In genomic region chr15:96288836-96289390, GRCm38 (mm10) we compare ENCODE assay signal across 9 mouse cellular contexts. TPM values are rescaled to one million over a fixed set of nuclear protein-coding genes. Genes with fewer than 3 reads are reported as not detected.
DNase-seq lines count a peak whose midpoint lies in the region; ATAC-seq and TF ChIP-seq lines count a peak whose summit lies in the region.
"Had no signal": no experiment of that assay in that cellular context is flagged by ENCODE, and none has a peak within 500 bp of the region (broad histone marks: within the 10 kb centered on the region; RNA-seq: fewer than 3 reads in every experiment).

No protein-coding gene starts in this region.

- no peaks in the 10 kb centered on the region for H3K36me3 ChIP-seq in heart, embryonic 11.5 days (ENCODE audit: control insufficient read depth, insufficient read depth, low read length)
- H3K36me3 ChIP-seq in ES-Bruce4 (ENCODE audit: control insufficient read depth, insufficient read depth, low read length, poor library complexity, severe bottlenecking) = no peaks in the 10 kb centered on the region; the same call in 1 of the 2 replicates
- H3K36me3 ChIP-seq in heart, embryonic 15.5 days = no peaks in the 10 kb centered on the region
- 0 out of 2 replicates have a peak, but pooled peaks cover 3% of the 10 kb centered on the region for H3K36me3 ChIP-seq in midbrain, embryonic 11.5 days (ENCODE audit: control insufficient read depth, insufficient read depth, low read length)

- DNase-seq in heart, adult 11 months = no peak
- peak; percentile 94 for DNase-seq in midbrain, embryonic 11.5 days (ENCODE audit: low spot score, missing footprints)
- DNase-seq in left cerebral cortex, postnatal 14 days (ENCODE audit: low spot score in 2 of 2) = no peak
- DNase-seq in left cerebral cortex, postnatal 36 days (ENCODE audit: low spot score in 2 of 2) = no peak
- DNase-seq in cerebellum, adult 8-10 months = no peak

- TF ChIP-seq EP300 in ES-Bruce4 (IDR thresholded peaks at IDR 0.05; ENCODE audit: insufficient read depth, low read depth, low read length) = no peak

- H3K27me3 ChIP-seq in heart, embryonic 11.5 days (ENCODE audit: control insufficient read depth, insufficient read depth, low read length) = no peaks in the 10 kb centered on the region
- H3K27me3 ChIP-seq in ES-Bruce4 (ENCODE audit: control insufficient read depth, insufficient read depth, low read length, poor library complexity, severe bottlenecking) = no peaks in the 10 kb centered on the region
- no peaks in the 10 kb centered on the region for H3K27me3 ChIP-seq in heart, embryonic 15.5 days
- H3K27me3 ChIP-seq in midbrain, embryonic 11.5 days (ENCODE audit: control insufficient read depth, insufficient read depth, low read length) = no peaks in the 10 kb centered on the region
- H3K27me3 ChIP-seq: Patski had no signal

- H3K4me3 ChIP-seq in heart, embryonic 11.5 days (ENCODE audit: low read depth, low read length) = peak overlapping the region; percentile 82
- H3K4me3 ChIP-seq in ES-Bruce4 (ENCODE audit: low read depth, low read length) = peak overlapping the region; percentile 97
- peak overlapping the region; percentile 92 for H3K4me3 ChIP-seq in heart, embryonic 15.5 days
- peak overlapping the region; percentile 97 for H3K4me3 ChIP-seq in midbrain, embryonic 11.5 days (ENCODE audit: low read depth, low read length)

- H3K9me3 ChIP-seq in heart, embryonic 11.5 days (replicated peaks; ENCODE audit: control insufficient read depth, low read length) = no peaks in the 10 kb centered on the region
- H3K9me3 ChIP-seq in ES-Bruce4 (replicated peaks; ENCODE audit: control insufficient read depth, insufficient read depth, low read length, poor library complexity, severe bottlenecking) = no peaks in the 10 kb centered on the region
- H3K9me3 ChIP-seq in heart, embryonic 15.5 days (replicated peaks) = no peaks in the 10 kb centered on the region
- no peaks in the 10 kb centered on the region for H3K9me3 ChIP-seq in midbrain, embryonic 11.5 days (ENCODE audit: control insufficient read depth, low read length)

- TF ChIP-seq CTCF in ES-Bruce4 (IDR thresholded peaks at IDR 0.05; ENCODE audit: low read depth, low read length) = no peak

- ATAC-seq in heart, embryonic 11.5 days (replicated peaks; ENCODE audit: insufficient number of reproducible peaks, low FRiP score, low TSS enrichment) = no peak
- no peak for ATAC-seq in heart, embryonic 15.5 days (replicated peaks; ENCODE audit: insufficient number of reproducible peaks, insufficient read depth, low FRiP score, low read depth)
- ATAC-seq in midbrain, embryonic 11.5 days (ENCODE audit: low FRiP score) = no peak
- ATAC-seq: Patski had no signal

- 12% methylated on average over 9 of the region's 9 CpGs for WGBS in heart, embryonic 11.5 days (ENCODE audit: insufficient replicate concordance)
- WGBS in heart, embryonic 15.5 days = 8% methylated on average over 9 of the region's 9 CpGs
- 6% methylated on average over 9 of the region's 9 CpGs for WGBS in midbrain, embryonic 11.5 days

- intact Hi-C loops in left cerebral cortex, postnatal 14 days (cut with DNase I) = loop anchor here (10.0 kb wide), 3 partner anchors 264 to 524 kb away; no protein-coding TSS in a partner anchor
- intact Hi-C loops in left cerebral cortex, postnatal 36 days (cut with DNase I) = loop anchor here (5.0 to 10.0 kb wide), 5 partner anchors 122 to 564 kb away; no protein-coding TSS in a partner anchor

- no peak for TF ChIP-seq POLR2A in ES-Bruce4 (IDR thresholded peaks at IDR 0.05; ENCODE audit: insufficient read depth, low read length)

- peak overlapping the region; percentile 100 for H3K27ac ChIP-seq in heart, embryonic 11.5 days (ENCODE audit: low read depth, low read length)
- peak overlapping the region; percentile 98 for H3K27ac ChIP-seq in ES-Bruce4 (ENCODE audit: insufficient read depth, low read length)
- peak overlapping the region; percentile 100 for H3K27ac ChIP-seq in heart, embryonic 15.5 days
- peak overlapping the region; percentile 99 for H3K27ac ChIP-seq in midbrain, embryonic 11.5 days (ENCODE audit: low read depth, low read length)

- peak overlapping the region; percentile 98 for H3K9ac ChIP-seq in heart, embryonic 11.5 days (ENCODE audit: low read depth, low read length)
- H3K9ac ChIP-seq in ES-Bruce4 (ENCODE audit: low read depth, poor library complexity, severe bottlenecking) = peak overlapping the region; percentile 100
- peak overlapping the region; percentile 99 for H3K9ac ChIP-seq in heart, embryonic 15.5 days
- H3K9ac ChIP-seq in midbrain, embryonic 11.5 days (ENCODE audit: low read length) = peak overlapping the region; percentile 99

- H3K4me1 ChIP-seq in heart, embryonic 11.5 days (ENCODE audit: control insufficient read depth, insufficient read depth, low read length) = peaks cover 14% of the 10 kb centered on the region
- no peaks in the 10 kb centered on the region for H3K4me1 ChIP-seq in ES-Bruce4 (ENCODE audit: control insufficient read depth, insufficient read depth, low read length)
- peaks cover 10% of the 10 kb centered on the region for H3K4me1 ChIP-seq in heart, embryonic 15.5 days (replicated peaks)
- peaks cover 12% of the 10 kb centered on the region for H3K4me1 ChIP-seq in midbrain, embryonic 11.5 days (ENCODE audit: control insufficient read depth, insufficient read depth, low read length)

- H3K4me2 ChIP-seq in heart, embryonic 11.5 days = peak overlapping the region; percentile 88
- peak overlapping the region; percentile 82 for H3K4me2 ChIP-seq in heart, embryonic 15.5 days
- peak overlapping the region; percentile 69 for H3K4me2 ChIP-seq in midbrain, embryonic 11.5 days

RNA-seq across cellular contexts. Expression of gene Arid2, which starts 1.6 kb away (rescaled TPM):
- polyA plus RNA-seq in heart, embryonic 11.5 days (2014; fragmentation: Nextera tagmentation; extraction: Ambion mirVana) = 22.0 and 22.6 TPM in 2 replicates
- 78.4 and 81.5 TPM in 2 replicates for polyA plus RNA-seq in ES-Bruce4 (2011; ENCODE audit: insufficient read depth, insufficient read length, low read depth, missing spikeins)
- polyA plus RNA-seq in heart, embryonic 15.5 days (2015; fragmentation: Nextera tagmentation; extraction: Ambion mirVana) = 11.6 and 15.0 TPM in 2 replicates
- polyA plus RNA-seq in midbrain, embryonic 11.5 days (2014; fragmentation: Nextera tagmentation; extraction: Ambion mirVana) = 34.8 and 35.5 TPM in 2 replicates
- 10 to 100 TPM; 40.1 to 41.2 TPM for total RNA-seq in left cerebral cortex, postnatal 14 days (2021)
- 10 to 100 TPM; 32.0 to 38.6 TPM for total RNA-seq in left cerebral cortex, postnatal 36 days (2021)
